Mouse (Mus musculus) stomach, embryonic 14.5 days (tissue): Measurements from ENCODE around the gene Lbhd2. TPM values are rescaled to one million over a fixed set of nuclear protein-coding genes. Genes with fewer than 3 reads are reported as not detected.

Experiments used
- ATAC-seq: fragments of 200-750 bp; cut with Nextera tagmentation; 2 replicates; pipeline ENCODE4 v1.8.0; 2017; ENCODE audit warnings: low read depth, moderate TSS enrichment; ENCODE audit not compliant: insufficient number of reproducible peaks, insufficient read depth, low FRiP score
- H3K27ac ChIP-seq: fragments of 300-500 bp; sonication (generic); 2 replicates; pipeline ENCODE4 v1.5.1; 2014; ENCODE audit warnings: mild to moderate bottlenecking, low read length, moderate library complexity, mixed read lengths
- H3K27me3 ChIP-seq: fragments of 300-500 bp; sonication (generic); 2 replicates; pipeline ENCODE4 v1.6.1; 2014; ENCODE audit warnings: low read length, control low read depth, mixed read lengths; ENCODE audit not compliant: control insufficient read depth, insufficient read depth
- H3K36me3 ChIP-seq: fragments of 300-500 bp; sonication (generic); 2 replicates; pipeline ENCODE4 v1.6.1; 2014; ENCODE audit warnings: mild to moderate bottlenecking, control low read depth, low read length, moderate library complexity, mixed read lengths; ENCODE audit not compliant: control insufficient read depth, insufficient read depth
- H3K4me1 ChIP-seq: fragments of 300-500 bp; sonication (generic); 2 replicates; pipeline ENCODE4 v1.6.1; 2014; ENCODE audit warnings: low read length, control low read depth, mixed read lengths; ENCODE audit not compliant: control insufficient read depth, insufficient read depth
- H3K4me2 ChIP-seq: fragments of 300-500 bp; sonication (generic); replicated peaks from 2 replicates; pipeline ENCODE4 v1.6.1; 2014; ENCODE audit warnings: low read depth, low read length, control low read depth
- H3K4me3 ChIP-seq: fragments of 300-500 bp; sonication (generic); 2 replicates; pipeline ENCODE4 v1.5.1; 2014; ENCODE audit warnings: low read depth, low read length, control low read depth
- H3K9ac ChIP-seq: fragments of 300-500 bp; sonication (generic); replicated peaks from 2 replicates; pipeline ENCODE4 v1.6.1; 2014; ENCODE audit warnings: low read depth, mild to moderate bottlenecking, control low read depth, low read length, moderate library complexity, mixed read lengths
- H3K9me3 ChIP-seq: fragments of 300-500 bp; sonication (generic); 2 replicates; pipeline ENCODE4 v1.6.1; 2016; ENCODE audit warnings: low read depth, low read length, control low read depth; ENCODE audit not compliant: control insufficient read depth
- WGBS: fragments of 180-500 bp; shearing (Covaris S2); extraction: QIAGEN DNeasy Blood & Tissue Kit; methylation state at CpG from one replicate; pipeline ENCODE4 v1.1.7; 2014; 5-methylcytosine and 5-hydroxymethylcytosine counted together
- polyA plus RNA-seq: library from polyadenylated mRNA; unstranded; fragments of >200 nt; fragmentation: Nextera tagmentation; extraction: Ambion mirVana; gene quantifications from 2 replicates; pipeline ENCODE4 v1.2.1, GENCODE M21; 2014

Lbhd2 gene
- polyA plus RNA-seq, 1 experiment from 2014 or later, result 0.93 TPM

GRCm38 (mm10) chr12:111386642-111387120 lies 19.9 kb upstream of the Lbhd2 start:
- 35% methylated on average over 8 of the region's 8 CpGs for WGBS
- Histone ChIP-seq H3K36me3 (no peaks in the 10 kb centered on the region), H3K27ac (peak overlapping the region; percentile 48), H3K9ac (no peak overlapping the region), H3K4me2 (no peak overlapping the region), H3K4me1 (0 out of 2 replicates have a peak, but pooled peaks cover 4% of the 10 kb centered on the region), H3K27me3 (no peaks in the 10 kb centered on the region), H3K9me3 (no peaks in the 10 kb centered on the region), H3K4me3 (no peak overlapping the region)
- peak; percentile 58; the same call in 1 of the 2 replicates for ATAC-seq

GRCm38 (mm10) chr12:111387146-111387545 lies 19.5 kb upstream of the Lbhd2 start:
- 0 out of 2 replicates have a peak, but pooled peaks have one; percentile 28 for ATAC-seq

GRCm38 (mm10) chr12:111394008-111394407 lies 12.6 kb upstream of the Lbhd2 start:
- ATAC-seq, result no peak
- Histone ChIP-seq H3K9ac (no peak overlapping the region), H3K27me3 (no peaks in the 10 kb centered on the region), H3K9me3 (no peaks in the 10 kb centered on the region), H3K4me3 (no peak overlapping the region), H3K27ac (no peak overlapping the region), H3K4me1 (no peaks in the 10 kb centered on the region), H3K36me3 (no peaks in the 10 kb centered on the region), H3K4me2 (no peak overlapping the region)
- 86% methylated on average over 6 of the region's 6 CpGs for WGBS

More at GRCm38 (mm10) chr12:111387146-111387545, 19.5 kb upstream of the Lbhd2 start:
- Histone ChIP-seq H3K4me2 (no peak overlapping the region), H3K4me1 (0 out of 2 replicates have a peak, but pooled peaks cover 4% of the 10 kb centered on the region), H3K27me3 (no peaks in the 10 kb centered on the region), H3K9ac (no peak overlapping the region), H3K9me3 (no peaks in the 10 kb centered on the region), H3K4me3 (no peak overlapping the region), H3K36me3 (no peaks in the 10 kb centered on the region), H3K27ac (peak overlapping the region; percentile 48; the same call in 1 of the 2 replicates)
- WGBS, result 76% methylated on average over 4 of the region's 4 CpGs

GRCm38 (mm10) chr12:111396997-111397396 lies 9.6 kb upstream of the Lbhd2 start:
- H3K9ac ChIP-seq, result no peak overlapping the region
- ATAC-seq, result no peak
- no peaks in the 10 kb centered on the region for H3K27me3 ChIP-seq
- no peaks in the 10 kb centered on the region for H3K4me1 ChIP-seq
- no peaks in the 10 kb centered on the region for H3K36me3 ChIP-seq
- H3K4me3 ChIP-seq, result no peak overlapping the region
- no peaks in the 10 kb centered on the region for H3K9me3 ChIP-seq
- no peak overlapping the region for H3K4me2 ChIP-seq
- H3K27ac ChIP-seq, result no peak overlapping the region
- 69% methylated on average over 5 of the region's 5 CpGs for WGBS

- WGBS, result 18% methylated on average over 15 of the region's 15 CpGs
- no peak overlapping the region for H3K9ac ChIP-seq
- H3K36me3 ChIP-seq, result no peaks in the 10 kb centered on the region
- H3K4me1 ChIP-seq, result peaks cover 2% of the 10 kb centered on the region; the same call in 1 of the 2 replicates
- peak; percentile 25; the same call in 1 of the 2 replicates for ATAC-seq
- no peak overlapping the region for H3K4me3 ChIP-seq
- no peak overlapping the region for H3K27ac ChIP-seq
- no peaks in the 10 kb centered on the region for H3K27me3 ChIP-seq
- H3K9me3 ChIP-seq, result no peaks in the 10 kb centered on the region
- H3K4me2 ChIP-seq, result no peak overlapping the region
Measured at GRCm38 (mm10) chr12:111401454-111402184, 5.0 kb upstream of the Lbhd2 start.

- Histone ChIP-seq H3K27me3 (0 out of 2 replicates have a peak, but pooled peaks cover 6% of the 10 kb centered on the region), H3K4me3 (no peak overlapping the region), H3K9me3 (no peaks in the 10 kb centered on the region), H3K4me1 (peaks cover 6% of the 10 kb centered on the region; the same call in 1 of the 2 replicates), H3K27ac (no peak overlapping the region), H3K9ac (no peak overlapping the region), H3K4me2 (no peak overlapping the region), H3K36me3 (no peaks in the 10 kb centered on the region)
- WGBS, result 57% methylated on average over 10 of the region's 10 CpGs
- no peak for ATAC-seq
Measured at GRCm38 (mm10) chr12:111404880-111405279, 1.7 kb upstream of the Lbhd2 start.

GRCm38 (mm10) chr12:111409583-111409982 lies 3.0 kb downstream of the Lbhd2 start:
- H3K9ac ChIP-seq, result no peak overlapping the region
- whole genome bisulfite sequencing, result 34% methylated on average over 5 of the region's 5 CpGs
- peaks cover 16% of the 10 kb centered on the region for H3K4me1 ChIP-seq
- no peaks in the 10 kb centered on the region for H3K36me3 ChIP-seq
- H3K27me3 ChIP-seq, result 0 out of 2 replicates have a peak, but pooled peaks cover 6% of the 10 kb centered on the region
- H3K4me2 ChIP-seq, result no peak overlapping the region
- no peak overlapping the region for H3K27ac ChIP-seq
- no peak overlapping the region for H3K4me3 ChIP-seq
- ATAC-seq, result no peak
- no peaks in the 10 kb centered on the region for H3K9me3 ChIP-seq

- Histone ChIP-seq H3K9me3 (no peaks in the 10 kb centered on the region), H3K4me2 (no peak overlapping the region), H3K27me3 (0 out of 2 replicates have a peak, but pooled peaks cover 6% of the 10 kb centered on the region), H3K4me3 (no peak overlapping the region), H3K36me3 (no peaks in the 10 kb centered on the region), H3K4me1 (peaks cover 17% of the 10 kb centered on the region), H3K27ac (no peak overlapping the region), H3K9ac (no peak overlapping the region)
- 77% methylated on average over 8 of the region's 8 CpGs for WGBS
- no peak for ATAC-seq
Measured at GRCm38 (mm10) chr12:111411631-111412355, 5.2 kb downstream of the Lbhd2 start.
